Mouse (Mus musculus) heart, postnatal 0 days (tissue): ENCODE measurements at regions not wholly inside any gene's neighbourhood (a gene's known extent, or its start where the extent isn't known, plus 50 kb on each side); places are given as distances from the start of the nearest gene placed in this dataset.

Source experiments
- CTCF ChIP-seq: IDR thresholded peaks from 2 replicates; pipeline ENCODE4 v1.5.1; 2016; ENCODE audit warnings: antibody characterized with exemption, control low read depth, low read depth
- EP300 ChIP-seq: IDR thresholded peaks from 2 replicates; pipeline ENCODE4 v1.6.1; 2016; ENCODE audit warnings: antibody characterized with exemption, low read depth

GRCm38 (mm10) chr15:62150296-62150695 is 1227.5 kb upstream of the A1bg start:
- TF ChIP-seq CTCF (no peak), EP300 (no peak)
